Mouse (Mus musculus) WW6 (cell line): ENCODE results near the gene 1700056E22Rik.

Experiments
- DNase-seq: peaks from one replicate; pipeline ENCODE4 v3.0.0-alpha.2; 2013; ENCODE audit warnings: low read depth, low spot score

Gene 1700056E22Rik

DNA sequence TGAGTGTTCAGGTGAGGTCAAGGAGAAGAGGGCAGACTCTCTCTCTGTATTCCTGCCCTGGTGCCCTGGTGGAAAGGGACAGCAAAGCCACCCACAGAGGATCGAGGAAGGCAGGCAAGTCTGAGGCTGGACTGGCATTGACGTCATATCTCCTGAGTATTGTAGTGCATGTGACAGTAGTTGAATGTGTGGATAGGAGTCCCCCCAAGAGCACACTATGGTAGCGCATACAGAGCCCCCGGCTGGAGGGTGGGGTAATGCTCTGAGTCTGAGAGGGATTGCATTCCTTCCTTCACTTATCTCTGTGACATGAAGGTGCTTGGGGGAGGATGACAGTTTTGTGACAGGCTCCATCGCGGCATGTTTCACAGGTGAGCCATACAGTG is 14.4 kb downstream of the 1700056E22Rik start:
- no peak for DNase-seq

DNA sequence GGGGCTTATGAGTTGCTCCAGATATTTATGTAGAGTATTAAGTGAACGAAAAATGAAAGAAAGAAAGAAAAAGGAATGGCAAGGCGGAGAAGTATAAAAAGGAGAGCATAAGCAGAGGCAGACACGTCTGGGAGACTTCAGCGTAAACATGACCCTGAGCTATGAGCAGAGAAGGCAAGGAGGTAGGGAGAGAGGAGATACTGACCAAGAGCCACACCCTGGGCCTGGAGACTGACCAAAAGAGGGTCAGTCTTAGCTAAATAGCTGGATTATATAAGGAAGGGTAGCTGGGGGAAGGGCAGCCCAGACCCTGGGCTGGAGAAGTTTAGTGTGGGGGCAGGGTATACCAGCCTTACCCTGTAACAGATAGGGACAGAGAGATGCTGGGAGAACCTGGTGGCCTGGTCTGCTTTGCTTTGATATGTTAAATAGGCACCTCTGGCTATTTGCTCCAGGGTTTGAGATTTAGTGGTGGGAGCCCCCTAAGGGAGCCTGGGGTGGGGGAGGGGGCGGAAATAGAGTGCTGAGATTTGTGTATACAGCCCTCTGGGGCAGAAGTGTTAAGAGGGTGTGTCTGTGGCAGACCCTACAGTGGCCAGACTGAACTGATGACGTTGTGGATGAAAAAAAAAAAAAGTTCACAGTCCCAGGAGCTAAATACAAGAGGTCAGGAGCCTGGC is 14.9 kb downstream of the 1700056E22Rik start:
- DNase-seq, result no peak

DNA sequence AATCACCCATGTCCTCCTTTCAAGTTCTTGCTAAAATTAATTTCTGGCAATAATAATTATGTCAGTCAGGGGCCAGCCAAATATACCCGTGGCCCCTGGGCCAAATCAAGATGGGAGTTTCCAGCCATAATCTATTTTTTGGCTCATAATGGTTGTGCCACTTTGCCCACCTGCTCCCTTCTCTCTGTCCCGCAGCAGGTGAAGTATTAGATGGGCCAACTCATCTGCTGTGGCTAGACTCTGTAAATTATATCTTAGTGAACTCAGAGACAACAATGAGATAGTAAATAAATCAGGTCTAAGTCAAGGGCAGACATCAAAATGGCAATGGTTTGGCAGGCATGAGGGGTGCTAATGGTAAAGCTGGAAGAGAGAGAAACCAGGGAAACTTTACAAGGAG is 16.5 kb downstream of the 1700056E22Rik start:
- no peak for DNase-seq

DNA sequence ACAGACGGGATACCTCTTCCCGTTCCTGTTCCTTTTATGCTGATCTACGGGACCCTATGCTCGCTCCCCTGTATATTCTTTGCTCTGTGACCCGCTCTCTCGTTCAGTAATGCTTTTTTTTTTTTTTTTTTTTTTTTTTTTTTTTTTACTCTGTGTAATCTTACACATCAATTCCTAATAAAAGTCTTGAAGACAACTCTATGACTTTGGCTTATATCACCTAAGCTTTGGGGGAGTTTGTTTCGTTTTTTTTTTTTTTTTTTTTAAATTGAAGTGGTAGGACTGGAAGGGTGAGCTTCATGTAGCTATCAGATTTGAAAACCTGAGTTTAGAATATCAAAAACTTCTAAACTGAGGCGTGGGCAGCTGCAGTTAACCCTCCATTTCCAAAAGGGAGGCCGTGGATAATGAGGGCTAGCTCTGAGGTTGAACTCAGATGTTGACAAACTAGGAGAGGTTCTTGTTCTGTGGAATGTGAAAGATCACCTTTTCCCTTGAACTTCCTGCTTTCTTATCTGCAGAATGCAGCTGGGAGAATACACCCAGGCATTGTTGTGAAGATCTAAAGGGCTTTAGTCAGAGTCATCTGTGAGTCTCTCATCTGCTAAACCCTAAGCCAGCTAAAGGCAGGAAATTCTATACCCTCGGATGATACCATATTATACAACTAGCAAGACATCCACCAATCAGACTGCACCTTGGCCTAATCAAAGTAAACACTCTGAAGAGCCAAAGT is 17.9 kb downstream of the 1700056E22Rik start:
- no peak for DNase-seq

DNA sequence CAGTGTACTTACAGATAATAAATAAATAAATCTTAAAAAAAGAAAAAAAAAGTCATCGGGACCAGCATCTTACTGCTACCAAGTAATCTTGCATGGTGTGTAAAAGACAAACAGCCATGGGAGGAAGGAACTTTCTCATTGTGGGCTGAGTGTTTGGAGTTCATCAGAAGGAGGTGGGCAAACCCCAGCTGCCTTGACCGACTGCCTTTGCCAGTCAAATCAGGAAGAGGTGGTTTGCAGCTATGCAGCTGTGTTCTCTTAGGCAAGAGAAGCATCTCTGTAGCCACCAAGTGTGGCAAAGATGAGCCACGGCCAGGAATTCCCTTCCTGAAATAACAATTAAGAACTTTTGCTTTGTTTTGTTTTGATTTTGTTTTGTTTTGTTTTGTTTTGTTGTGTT is 20.0 kb downstream of the 1700056E22Rik start:
- no peak for DNase-seq

DNA sequence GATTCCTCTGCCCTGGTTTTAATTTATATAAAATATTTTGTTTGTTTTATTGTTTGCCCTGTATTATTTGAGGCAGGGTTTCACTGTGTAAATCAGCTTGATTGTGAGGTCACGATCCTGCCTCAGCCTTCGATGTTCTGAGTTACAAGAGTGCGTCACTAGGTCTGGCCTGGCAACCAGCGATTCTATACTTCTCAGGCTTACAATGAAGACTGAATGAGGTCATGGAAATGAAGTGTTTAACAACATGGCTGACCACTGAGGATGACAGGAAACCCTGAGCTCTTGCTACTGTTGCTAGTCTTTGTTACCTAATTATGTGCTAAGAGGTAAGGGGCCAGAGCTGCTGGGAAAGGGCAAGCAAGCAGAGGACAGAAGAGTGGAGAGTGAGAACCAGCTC is 21.0 kb downstream of the 1700056E22Rik start, which contains the start of gene Dusp10:
Dusp10 (plus strand) TSS at position 197 of the 400 bp plus-strand sequence.
- DNase-seq, result no peak

DNA sequence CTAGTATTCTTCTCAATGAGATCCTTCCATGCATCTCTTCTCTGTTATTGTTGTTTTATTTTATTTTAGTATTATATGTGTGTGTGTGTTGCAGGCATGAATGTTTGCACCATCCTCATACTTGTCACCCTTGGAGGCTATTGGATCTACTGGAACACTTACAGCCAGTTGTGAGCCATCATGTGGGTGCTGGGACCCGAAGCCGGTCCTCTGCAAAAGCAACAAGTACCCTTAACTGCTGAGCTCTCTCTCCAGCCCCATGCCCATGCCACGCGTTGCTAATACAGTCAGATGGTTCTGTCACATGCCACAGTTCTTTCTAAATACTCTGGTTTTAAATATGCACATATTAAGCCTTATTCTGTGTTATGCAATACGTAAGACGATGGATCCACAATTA is 22.8 kb downstream of the 1700056E22Rik start:
- no peak for DNase-seq

DNA sequence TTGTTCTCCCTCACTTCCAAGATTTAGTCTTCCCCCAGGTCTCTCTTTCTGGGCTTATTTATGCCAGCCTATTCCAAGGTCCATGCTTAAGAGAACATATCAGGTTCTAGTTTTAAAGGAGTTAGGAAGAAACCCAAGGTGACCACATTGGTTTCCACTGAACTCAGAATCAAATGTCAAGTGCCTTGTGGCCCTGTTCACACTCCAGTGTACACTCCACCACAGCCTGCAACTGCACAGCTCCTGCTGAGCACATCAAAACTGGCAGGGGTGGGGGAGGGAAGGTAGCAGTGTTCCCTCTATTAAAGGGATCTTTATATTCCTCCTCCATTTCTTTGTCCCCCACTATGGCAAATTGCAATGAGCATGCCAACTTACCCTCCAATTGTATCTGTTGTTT is 28.0 kb downstream of the 1700056E22Rik start:
- no peak for DNase-seq

DNA sequence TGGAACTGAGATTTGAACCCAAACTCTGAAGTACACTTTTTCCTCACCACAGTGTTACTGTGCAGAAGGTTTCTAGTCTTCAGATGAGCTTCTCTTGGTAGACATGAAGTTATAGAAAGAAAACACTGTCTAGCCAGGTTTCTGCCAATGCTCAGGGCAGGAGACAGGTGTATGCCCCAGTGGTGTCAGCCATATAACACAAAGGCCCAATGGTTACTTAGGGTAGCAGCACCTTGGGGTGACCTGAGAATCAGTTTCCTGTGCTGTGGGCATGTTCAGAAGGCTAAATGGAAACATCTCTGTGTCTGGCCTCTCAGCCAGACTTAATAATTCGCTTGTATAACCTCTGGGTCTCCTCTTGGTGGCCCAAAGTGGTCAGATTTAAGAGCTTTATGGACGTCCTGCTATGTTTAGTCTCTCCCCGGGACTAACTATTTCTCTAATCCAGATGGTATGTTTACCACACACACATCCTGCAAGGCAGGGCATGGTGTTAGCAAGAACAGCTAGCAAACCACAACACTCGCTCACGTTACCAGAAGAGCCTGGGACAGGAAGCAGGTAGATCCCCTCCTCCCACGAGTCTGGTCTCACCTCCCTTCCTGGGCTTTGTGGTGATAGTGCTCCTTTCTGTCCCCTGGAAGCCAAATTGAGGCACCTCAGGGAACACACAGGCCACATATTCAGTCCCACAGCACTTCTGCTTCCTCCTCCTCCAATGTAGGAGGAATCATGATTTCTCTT is 28.6 kb downstream of the 1700056E22Rik start:
- no peak for DNase-seq

DNA sequence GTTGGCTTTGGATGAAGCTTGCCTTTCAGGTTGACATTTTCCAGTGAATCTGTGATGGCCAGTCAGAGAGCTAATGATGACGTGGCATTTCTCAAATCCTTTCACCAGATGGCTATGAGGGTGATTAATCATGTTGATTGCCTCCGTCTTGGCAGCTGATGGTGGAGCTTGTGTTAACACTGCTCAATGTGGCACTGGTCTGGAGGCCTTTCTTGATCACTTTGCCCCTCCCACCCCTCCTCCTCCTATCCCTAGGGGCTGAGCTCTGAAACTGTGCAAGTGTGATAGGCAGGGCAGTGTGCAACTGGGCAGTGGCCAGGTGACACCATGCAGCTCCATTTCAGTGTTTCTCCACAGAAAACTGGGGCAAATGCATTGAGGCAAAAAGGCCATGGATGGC is 29.8 kb downstream of the 1700056E22Rik start:
- no peak for DNase-seq

DNA sequence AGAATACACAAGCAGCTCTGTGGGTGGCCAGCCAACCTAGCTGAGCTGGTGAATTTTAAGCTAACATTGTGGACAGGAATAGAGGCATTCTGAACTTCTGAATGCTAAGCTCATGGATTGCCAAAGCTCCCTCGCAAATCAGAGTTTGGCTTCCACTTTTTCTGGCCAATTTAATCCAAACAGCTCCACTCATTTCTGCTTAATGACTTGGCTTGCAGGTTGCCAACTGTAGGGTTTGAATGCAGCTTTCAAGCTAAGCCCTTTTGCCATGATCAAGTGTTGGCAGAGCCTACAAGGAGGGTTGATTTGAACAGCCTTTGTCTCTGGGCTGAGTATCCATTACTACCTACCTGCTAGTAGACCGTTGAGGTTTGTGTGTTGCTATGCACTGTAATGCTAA is 31.6 kb downstream of the 1700056E22Rik start:
- DNase-seq, result no peak

DNA sequence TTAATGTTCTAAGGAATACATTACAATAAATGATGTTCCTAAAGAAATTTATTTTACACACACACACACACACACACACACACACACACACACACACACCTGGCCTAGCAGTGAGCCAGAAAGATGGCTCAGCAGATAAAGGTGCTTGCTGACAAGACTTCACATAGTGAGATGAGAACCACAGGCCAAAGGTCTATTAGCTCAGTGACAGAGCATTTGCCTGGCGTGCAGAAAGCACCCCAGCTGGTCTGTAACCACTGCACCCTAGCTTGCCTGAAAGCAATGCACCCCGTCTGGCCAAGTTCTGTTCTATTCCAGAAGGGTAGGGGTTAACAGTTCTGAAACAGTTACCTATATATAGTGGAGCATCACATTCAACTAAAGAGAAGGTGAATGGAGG is 36.9 kb downstream of the 1700056E22Rik start:
- no peak for DNase-seq

DNA sequence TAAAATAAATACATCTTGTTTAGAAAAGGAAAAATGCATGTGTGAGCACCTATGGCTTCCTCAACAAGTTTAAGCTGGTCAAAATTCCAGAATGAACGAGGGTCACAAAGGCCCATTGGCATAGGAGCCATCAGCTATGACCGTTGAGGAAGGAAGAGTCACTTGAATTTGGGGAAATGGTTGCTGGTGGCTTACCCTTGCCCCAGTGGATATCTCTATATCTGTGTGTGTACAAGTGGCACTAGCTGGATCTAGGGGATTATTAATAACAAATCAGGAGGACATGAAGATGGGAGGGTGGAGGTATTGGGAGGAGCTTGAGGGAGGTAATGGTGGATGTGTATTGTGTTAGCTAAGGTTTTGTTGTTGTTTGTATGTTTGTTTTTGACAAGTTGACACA is 42.2 kb downstream of the 1700056E22Rik start:
- DNase-seq, result no peak

DNA sequence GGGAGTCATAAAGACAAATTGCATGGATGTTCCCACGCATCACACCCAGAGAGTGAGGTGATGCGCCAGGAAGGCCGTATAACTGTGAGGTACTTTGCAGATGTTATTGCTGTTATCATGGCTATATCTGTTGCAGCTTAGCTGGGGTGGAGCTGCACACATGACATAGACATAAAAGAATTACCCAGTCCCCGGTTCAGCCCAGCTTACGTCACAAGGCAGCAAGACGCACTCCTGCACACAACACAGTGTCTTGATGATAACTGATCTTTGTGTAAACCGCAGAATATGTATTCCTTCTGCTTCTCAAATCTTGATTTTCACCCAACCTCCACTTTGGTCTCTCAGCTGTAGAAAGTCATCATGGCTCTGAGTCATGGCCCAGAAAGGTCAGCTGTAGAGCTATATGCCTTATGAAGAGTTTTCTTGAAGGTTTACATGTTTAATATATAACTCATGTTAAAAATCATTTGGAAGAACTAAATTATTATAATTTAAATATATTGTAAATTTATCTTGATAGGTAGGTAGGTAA is 46.3 kb downstream of the 1700056E22Rik start:
- DNase-seq, result no peak
